Mouse (Mus musculus) olfactory bulb, adult 2 months (tissue): ENCODE results near the gene Elf2. TPM values are rescaled to one million over a fixed set of nuclear protein-coding genes. Genes with fewer than 3 reads are reported as not detected.
"Not testable (repeated sequence)": the region's sequence is repeated elsewhere in the genome, so short reads cannot be mapped to it uniquely, and the experiment has no call there.

Experiments
- H3K27ac ChIP-seq: fragments of 200-500 bp; 2 replicates; pipeline ENCODE4 v1.5.1; 2012; ENCODE audit warnings: low read depth, low read length; ENCODE audit not compliant: insufficient read depth
- H3K4me1 ChIP-seq: fragments of 200-500 bp; 2 replicates; pipeline ENCODE4 v1.6.1; 2012; ENCODE audit warnings: low read length; ENCODE audit not compliant: control insufficient read depth, insufficient read depth
- H3K4me3 ChIP-seq: fragments of 200-500 bp; 2 replicates; pipeline ENCODE4 v1.5.1; 2012; ENCODE audit warnings: mild to moderate bottlenecking, low read depth, low read length, moderate library complexity; ENCODE audit not compliant: insufficient read depth
- CTCF ChIP-seq: fragments of 200-500 bp; IDR thresholded peaks from 2 replicates; pipeline ENCODE4 v1.5.1; 2012; ENCODE audit warnings: low read depth, mild to moderate bottlenecking, low read length, moderate library complexity; ENCODE audit not compliant: insufficient read depth
- POLR2A ChIP-seq: fragments of 200-500 bp; IDR thresholded peaks from 2 replicates; pipeline ENCODE4 v1.6.1; 2012; ENCODE audit warnings: mild to moderate bottlenecking, low read depth, low read length, moderate library complexity; ENCODE audit not compliant: insufficient read depth
- WGBS: fragments of 180-500 bp; shearing (Covaris S2); methylation state at CpG from one replicate; pipeline ENCODE4 v1.1.7; 2018; 5-methylcytosine and 5-hydroxymethylcytosine counted together
- polyA plus RNA-seq: library from polyadenylated mRNA; stranded (reverse); fragments of >200 nt; gene quantifications from 2 replicates; pipeline ENCODE4 v1.2.4, GENCODE M21; 2012; ENCODE audit warnings: low replicate concordance; ENCODE audit not compliant: missing spikeins, insufficient read depth, insufficient read length

Gene Elf2
- polyA plus RNA-seq, 1 experiment, result not detected

DNA sequence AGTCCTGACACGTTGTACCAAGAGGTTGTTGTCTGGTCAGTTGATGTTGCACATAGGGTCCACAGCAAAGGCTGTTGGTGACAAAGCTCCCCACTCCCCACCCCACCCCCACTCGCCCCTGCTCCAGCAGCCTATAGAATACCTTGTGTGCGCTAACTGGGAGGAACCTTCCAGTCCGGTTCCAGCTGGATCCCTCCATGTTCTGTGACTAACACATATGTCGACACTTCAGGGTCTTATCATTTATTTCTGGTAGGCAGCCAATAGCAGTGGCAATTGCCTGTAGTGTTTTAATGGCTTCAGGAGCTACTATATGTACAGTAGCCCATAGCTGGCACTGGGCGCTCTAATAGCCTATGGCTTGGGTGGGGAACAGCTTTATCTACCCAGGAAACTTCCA lies 118.2 kb downstream of the Elf2 start:
- 96% methylated on average over 6 of the region's 6 CpGs for WGBS
- Histone ChIP-seq H3K4me3 (no peak overlapping the region), H3K4me1 (peaks cover 13% of the 10 kb centered on the region), H3K27ac (no peak overlapping the region)
- TF ChIP-seq CTCF, result no peak
- TF ChIP-seq POLR2A, result no peak

DNA sequence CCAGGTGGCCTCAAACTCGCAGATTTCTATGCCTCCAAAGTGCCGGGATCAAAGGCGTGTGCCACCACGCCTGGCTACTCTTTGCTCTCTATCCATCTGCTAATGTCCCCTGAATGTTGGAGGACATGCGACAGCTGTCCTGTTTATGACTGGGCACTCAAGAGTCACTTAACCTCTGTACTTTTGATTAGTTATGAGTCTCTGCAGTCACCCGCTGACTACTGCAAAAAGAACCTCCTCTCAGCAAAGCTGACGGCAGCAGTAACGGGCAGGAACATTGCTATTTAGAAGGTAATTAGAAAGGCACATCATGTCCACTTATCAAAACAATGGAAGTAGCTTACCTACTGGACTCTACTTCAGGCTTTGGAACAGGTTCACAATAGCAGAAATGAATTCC lies 118.6 kb downstream of the Elf2 start:
- H3K27ac ChIP-seq, result no peak overlapping the region
- TF ChIP-seq CTCF (no peak), POLR2A (no peak)
- H3K4me1 ChIP-seq, result peaks cover 11% of the 10 kb centered on the region
- H3K4me3 ChIP-seq, result no peak overlapping the region
- WGBS, result 90% methylated on average over 8 of the region's 8 CpGs

DNA sequence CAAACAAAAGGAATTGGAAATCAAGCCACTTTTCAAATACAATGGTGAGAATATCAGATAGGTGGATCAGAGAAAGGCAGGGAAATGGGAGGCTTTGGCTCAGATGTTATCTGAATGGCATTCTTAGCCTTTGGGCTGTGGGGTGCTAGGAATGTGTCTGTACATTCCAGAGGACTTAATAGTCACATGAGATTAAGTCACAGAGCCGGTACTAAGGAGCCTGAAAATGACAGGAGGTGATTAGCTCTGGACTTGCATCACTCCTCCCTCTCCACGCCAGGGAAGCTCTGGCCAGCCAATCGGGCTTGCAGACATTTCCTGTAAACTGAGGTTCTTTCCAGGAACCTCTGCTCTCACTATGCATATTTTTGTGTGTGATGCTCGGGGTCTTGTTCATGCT lies 119.6 kb downstream of the Elf2 start:
- TF ChIP-seq POLR2A (no peak), CTCF (no peak)
- WGBS, result 79% methylated on average over 4 of the region's 4 CpGs
- no peak overlapping the region for H3K4me3 ChIP-seq
- peaks cover 6% of the 10 kb centered on the region for H3K4me1 ChIP-seq
- no peak overlapping the region for H3K27ac ChIP-seq

DNA sequence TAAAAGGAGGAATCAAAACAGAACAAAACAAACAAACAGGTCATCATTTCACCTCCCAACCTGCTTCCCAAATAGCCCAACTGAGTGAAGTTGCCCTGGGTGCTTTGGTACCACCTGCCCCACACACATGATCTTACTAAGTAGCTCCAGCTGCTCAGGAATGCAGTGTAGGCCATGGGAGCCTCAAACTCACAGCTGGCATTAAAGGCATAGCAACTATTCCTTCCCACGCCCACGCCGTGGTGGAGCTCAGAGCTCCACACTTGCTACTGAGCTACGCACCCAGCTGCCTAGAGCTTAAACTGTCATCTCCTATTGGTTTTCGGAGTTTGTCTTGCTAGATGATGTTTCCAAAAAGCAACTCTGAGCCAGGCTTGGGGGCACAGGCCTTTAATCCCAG lies 121.2 kb downstream of the Elf2 start:
- TF ChIP-seq CTCF, result no peak
- TF ChIP-seq POLR2A, result no peak
- H3K4me1 ChIP-seq, result peaks cover 6% of the 10 kb centered on the region
- WGBS, result 60% methylated on average over 5 of the region's 5 CpGs
- H3K27ac ChIP-seq, result no peak overlapping the region
- no peak overlapping the region for H3K4me3 ChIP-seq

DNA sequence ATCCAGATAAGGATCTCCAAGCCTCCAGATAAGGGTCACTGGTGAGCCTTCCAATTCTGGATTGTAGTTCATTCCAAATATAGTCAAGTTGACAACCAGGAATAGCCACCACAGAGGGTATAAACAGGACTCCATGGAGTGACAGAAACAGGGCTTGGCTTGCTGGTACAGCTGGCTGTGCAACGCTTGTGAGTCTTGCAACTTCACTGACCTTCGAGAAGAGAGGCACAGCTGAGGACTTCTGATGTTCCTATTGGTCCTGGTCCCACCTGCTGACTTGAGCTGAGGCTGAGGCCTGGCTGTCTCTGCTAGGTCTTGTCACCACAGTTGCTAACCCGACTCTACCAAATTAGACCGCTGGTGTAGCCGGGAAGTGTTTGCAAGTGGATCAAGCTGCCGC lies 122.1 kb downstream of the Elf2 start:
- 93% methylated on average over 6 of the region's 6 CpGs for WGBS
- H3K4me1 ChIP-seq, H3K27ac ChIP-seq, H3K4me3 ChIP-seq: not testable (repeated sequence)

DNA sequence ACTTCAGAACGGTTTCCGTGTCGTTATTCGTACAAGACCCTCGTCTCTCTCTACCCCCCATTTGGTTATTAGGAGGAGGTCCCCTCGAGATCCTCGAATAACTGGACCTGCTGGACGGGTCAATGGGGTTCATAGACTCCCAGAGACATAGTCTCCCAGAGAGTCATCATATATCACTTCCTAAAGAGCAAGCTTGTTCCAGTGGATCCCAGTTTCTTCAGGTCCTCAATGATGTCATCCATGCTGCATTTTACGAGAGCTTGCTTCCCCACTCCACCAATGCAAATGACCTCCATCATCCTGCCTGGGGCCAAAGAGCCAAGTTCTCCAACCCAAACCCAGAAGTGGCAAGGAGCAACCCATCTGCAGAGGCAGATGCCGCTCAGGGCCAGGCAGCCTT lies 124.1 kb downstream of the Elf2 start:
- 83% methylated on average over 8 of the region's 10 CpGs for WGBS
- H3K4me1 ChIP-seq, H3K27ac ChIP-seq, H3K4me3 ChIP-seq: not testable (repeated sequence)

DNA sequence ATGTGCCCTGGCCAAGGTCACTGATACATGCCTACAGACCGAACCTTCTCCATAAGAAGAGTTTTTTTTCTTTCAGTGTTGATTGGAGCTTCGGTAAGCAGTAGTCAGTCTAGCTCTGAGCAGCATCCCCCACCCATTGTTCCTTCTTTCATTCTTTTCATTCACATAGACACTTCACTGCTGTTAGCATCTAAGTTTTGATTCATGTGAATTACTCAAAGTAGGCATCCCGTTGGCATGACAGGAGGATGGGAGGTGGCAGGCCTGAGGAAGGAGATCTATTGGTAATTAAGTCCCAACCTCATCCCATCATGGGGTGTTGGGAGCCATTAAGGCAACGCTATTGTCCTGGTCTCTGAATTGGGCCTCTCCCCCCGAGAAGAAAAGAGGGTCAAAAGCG lies 124.8 kb downstream of the Elf2 start:
- Histone ChIP-seq H3K4me1 (peaks cover 3% of the 10 kb centered on the region; the same call in 1 of the 2 replicates), H3K4me3 (no peak overlapping the region), H3K27ac (no peak overlapping the region)
- 90% methylated on average over 6 of the region's 6 CpGs for WGBS
- no peak for TF ChIP-seq POLR2A
- no peak for TF ChIP-seq CTCF

DNA sequence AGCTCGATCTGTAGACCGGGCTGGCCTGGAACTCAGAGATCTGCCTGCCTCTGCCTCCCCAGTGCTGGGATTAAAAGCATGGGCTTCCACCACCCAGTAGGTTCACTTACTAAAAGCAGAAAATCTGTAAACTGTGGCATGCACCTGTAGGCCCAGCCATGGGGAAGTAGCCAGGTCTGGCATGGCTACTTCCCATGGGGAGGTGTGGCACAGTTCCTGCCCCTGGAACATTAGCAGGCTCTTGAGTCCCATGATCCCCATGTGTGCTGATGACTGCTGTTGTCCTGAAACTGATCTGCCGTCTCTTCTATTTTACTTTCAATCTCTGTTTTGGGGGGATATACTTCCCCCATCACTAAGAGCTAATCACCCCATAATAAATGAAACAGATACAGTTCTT lies 127.4 kb downstream of the Elf2 start:
- H3K4me1 ChIP-seq, result no peaks in the 10 kb centered on the region
- WGBS, result 96% methylated on average over 3 of the region's 3 CpGs
- H3K27ac ChIP-seq, result no peak overlapping the region
- no peak for TF ChIP-seq CTCF
- TF ChIP-seq POLR2A, result no peak
- H3K4me3 ChIP-seq, result no peak overlapping the region

DNA sequence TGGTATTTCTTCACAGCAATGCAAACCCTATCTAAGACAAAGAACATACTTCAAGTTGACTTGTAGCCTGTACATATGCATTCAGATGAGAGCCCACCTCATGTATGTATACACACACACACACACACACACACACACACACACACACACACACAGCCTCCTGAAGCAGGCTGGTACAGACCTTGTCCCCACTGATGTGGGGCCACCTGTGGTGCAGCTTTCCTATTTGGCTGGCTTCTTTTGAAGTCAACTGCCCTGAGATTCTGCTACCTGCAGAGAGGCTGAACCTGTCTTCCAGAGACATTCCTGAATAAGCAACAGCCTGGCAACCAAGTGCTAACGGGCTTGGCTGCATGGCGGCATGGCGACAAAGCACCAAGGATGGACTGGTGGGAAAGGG lies 130.0 kb downstream of the Elf2 start:
- no peak overlapping the region for H3K27ac ChIP-seq
- 94% methylated on average over 3 of the region's 3 CpGs for WGBS
- H3K4me3 ChIP-seq, result no peak overlapping the region
- H3K4me1 ChIP-seq, result no peaks in the 10 kb centered on the region
- TF ChIP-seq POLR2A (no peak), CTCF (no peak)

DNA sequence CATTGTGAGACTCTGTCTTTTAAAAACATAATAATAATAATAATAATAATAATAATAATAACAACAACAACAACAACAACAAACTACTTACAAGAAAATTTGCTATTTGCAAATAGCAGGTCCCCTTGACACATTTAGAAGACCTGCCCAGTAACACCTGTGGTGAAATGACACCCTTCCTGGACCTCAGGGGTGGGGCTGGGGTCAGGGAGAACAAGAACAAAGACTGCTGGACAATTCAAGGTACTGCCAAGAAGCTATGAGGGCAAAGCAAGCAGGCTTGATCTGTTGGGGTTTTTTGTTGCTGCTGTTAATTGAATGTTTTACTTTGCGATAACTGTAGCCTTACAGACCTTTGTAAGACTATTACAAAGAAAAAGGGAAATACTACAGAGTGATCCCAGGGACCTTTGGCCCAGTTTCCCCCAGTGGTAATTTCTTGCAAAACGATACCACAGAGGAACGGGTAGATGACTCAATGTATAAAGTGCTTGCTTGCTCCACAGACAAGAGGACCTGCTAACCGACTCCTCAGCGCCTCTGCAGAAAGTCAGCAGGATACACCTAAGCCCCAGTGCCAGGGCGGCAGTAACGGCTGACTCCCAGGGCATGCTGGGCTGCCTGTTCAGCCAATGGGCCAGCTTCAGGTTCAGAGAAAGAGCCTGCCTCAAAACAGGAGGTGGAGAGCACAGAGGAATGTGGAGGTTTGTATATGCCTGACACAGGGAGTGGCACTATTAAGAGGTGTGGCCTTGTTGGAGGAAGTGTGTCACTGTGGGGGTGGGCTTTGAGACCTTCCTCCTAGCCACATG lies 130.8 kb downstream of the Elf2 start:
- Histone ChIP-seq H3K4me3 (no peak overlapping the region), H3K4me1 (no peaks in the 10 kb centered on the region), H3K27ac (no peak overlapping the region)
- TF ChIP-seq POLR2A, result no peak
- no peak for TF ChIP-seq CTCF
- 86% methylated on average over 7 of the region's 7 CpGs for WGBS
